Mouse (Mus musculus): ENCODE measurements around the gene Atp7b. TPM values are rescaled to one million over a fixed set of nuclear protein-coding genes. Genes with fewer than 3 reads are reported as not detected.

The Atp7b gene
- polyA plus RNA-seq, 1 experiment from 2014 or later = 5.9 TPM

- TF ChIP-seq CTCF (IDR thresholded peaks at IDR 0.05; ENCODE audit: low read depth) = peak; percentile 86
- TF ChIP-seq EP300 (optimal IDR thresholded peaks at IDR 0.05) = no peak
- 21% methylated on average over 6 of the region's 6 CpGs for WGBS
- peak; percentile 80 for ATAC-seq (ENCODE audit: low FRiP score, low TSS enrichment)
Measured at GRCm38 (mm10) chr8:21992184-21992583, 67.9 kb downstream of the Atp7b start.

GRCm38 (mm10) chr8:21981664-21982337 lies 78.3 kb downstream of the Atp7b start:
- Histone ChIP-seq H3K9ac (ENCODE audit: low read length) (no peak overlapping the region), H3K27me3 (ENCODE audit: control insufficient read depth, insufficient read depth, low read length) (no peaks in the 10 kb centered on the region), H3K4me3 (ENCODE audit: low read depth, low read length) (no peak overlapping the region), H3K4me1 (replicated peaks; ENCODE audit: control insufficient read depth, insufficient read depth) (no peaks in the 10 kb centered on the region), H3K36me3 (ENCODE audit: control insufficient read depth, insufficient read depth, low read length) (no peaks in the 10 kb centered on the region), H3K4me2 (replicated peaks; ENCODE audit: low read depth) (no peak overlapping the region), H3K27ac (replicated peaks) (no peak overlapping the region), H3K9me3 (ENCODE audit: control insufficient read depth, low read length) (no peaks in the 10 kb centered on the region)
- ATAC-seq (ENCODE audit: low FRiP score, low TSS enrichment) (no peak), DNase-seq (ENCODE audit: low spot score) (no peak)
- peak; percentile 54 for TF ChIP-seq CTCF (IDR thresholded peaks at IDR 0.05; ENCODE audit: low read depth)
- no peak for TF ChIP-seq EP300 (optimal IDR thresholded peaks at IDR 0.05)
- WGBS = 63% methylated on average over 8 of the region's 8 CpGs

More at GRCm38 (mm10) chr8:21992184-21992583, 67.9 kb downstream of the Atp7b start:
- no peaks in the 10 kb centered on the region for H3K27me3 ChIP-seq (ENCODE audit: control insufficient read depth, insufficient read depth, low read length)
- H3K27ac ChIP-seq (replicated peaks) = no peak overlapping the region
- H3K4me1 ChIP-seq (replicated peaks; ENCODE audit: control insufficient read depth, insufficient read depth) = no peaks in the 10 kb centered on the region
- no peak overlapping the region for H3K9ac ChIP-seq (ENCODE audit: low read length)
- no peak overlapping the region for H3K4me2 ChIP-seq (replicated peaks; ENCODE audit: low read depth)
- no peaks in the 10 kb centered on the region for H3K9me3 ChIP-seq (ENCODE audit: control insufficient read depth, low read length)
- no peaks in the 10 kb centered on the region for H3K36me3 ChIP-seq (ENCODE audit: control insufficient read depth, insufficient read depth, low read length)
- peak; percentile 34 for DNase-seq (ENCODE audit: low spot score)
- H3K4me3 ChIP-seq (ENCODE audit: low read depth, low read length) = no peak overlapping the region

GRCm38 (mm10) chr8:21978193-21978592 lies 81.9 kb downstream of the Atp7b start:
- TF ChIP-seq EP300 (optimal IDR thresholded peaks at IDR 0.05) (no peak), CTCF (IDR thresholded peaks at IDR 0.05; ENCODE audit: low read depth) (no peak)
- Histone ChIP-seq H3K36me3 (ENCODE audit: control insufficient read depth, insufficient read depth, low read length) (no peaks in the 10 kb centered on the region), H3K4me2 (replicated peaks; ENCODE audit: low read depth) (no peak overlapping the region), H3K27ac (replicated peaks) (no peak overlapping the region), H3K9me3 (ENCODE audit: control insufficient read depth, low read length) (no peaks in the 10 kb centered on the region), H3K4me3 (ENCODE audit: low read depth, low read length) (no peak overlapping the region), H3K27me3 (ENCODE audit: control insufficient read depth, insufficient read depth, low read length) (no peaks in the 10 kb centered on the region), H3K4me1 (replicated peaks; ENCODE audit: control insufficient read depth, insufficient read depth) (no peaks in the 10 kb centered on the region), H3K9ac (ENCODE audit: low read length) (no peak overlapping the region)
- 57% methylated on average over 4 of the region's 4 CpGs for WGBS
- ATAC-seq (ENCODE audit: low FRiP score, low TSS enrichment) (no peak), DNase-seq (ENCODE audit: low spot score) (no peak)

- Histone ChIP-seq H3K4me3 (ENCODE audit: low read depth, low read length) (no peak within 1 kb of the TSS), H3K27me3 (ENCODE audit: control insufficient read depth, insufficient read depth, low read length) (no peaks in the 10 kb centered on the region), H3K4me2 (replicated peaks; ENCODE audit: low read depth) (no peak within 1 kb of the TSS), H3K9ac (ENCODE audit: low read length) (no peak within 1 kb of the TSS), H3K9me3 (ENCODE audit: control insufficient read depth, low read length) (no peaks in the 10 kb centered on the region), H3K36me3 (ENCODE audit: control insufficient read depth, insufficient read depth, low read length) (no peaks in the 10 kb centered on the region), H3K27ac (replicated peaks) (no peak within 1 kb of the TSS), H3K4me1 (replicated peaks; ENCODE audit: control insufficient read depth, insufficient read depth) (no peaks in the 10 kb centered on the region)
- WGBS = 65% methylated on average over 3 of the region's 3 CpGs
- TF ChIP-seq EP300 (optimal IDR thresholded peaks at IDR 0.05) (no peak), CTCF (IDR thresholded peaks at IDR 0.05; ENCODE audit: low read depth) (no peak)
- no peak for ATAC-seq (ENCODE audit: low FRiP score, low TSS enrichment)
- DNase-seq (ENCODE audit: low spot score) = no peak
Measured at GRCm38 (mm10) chr8:21969475-21969874, 90.6 kb downstream of the Atp7b start, which contains the start of gene Ccdc70. Ccdc70 (plus strand) TSS chr8:21969775.

DNA sequence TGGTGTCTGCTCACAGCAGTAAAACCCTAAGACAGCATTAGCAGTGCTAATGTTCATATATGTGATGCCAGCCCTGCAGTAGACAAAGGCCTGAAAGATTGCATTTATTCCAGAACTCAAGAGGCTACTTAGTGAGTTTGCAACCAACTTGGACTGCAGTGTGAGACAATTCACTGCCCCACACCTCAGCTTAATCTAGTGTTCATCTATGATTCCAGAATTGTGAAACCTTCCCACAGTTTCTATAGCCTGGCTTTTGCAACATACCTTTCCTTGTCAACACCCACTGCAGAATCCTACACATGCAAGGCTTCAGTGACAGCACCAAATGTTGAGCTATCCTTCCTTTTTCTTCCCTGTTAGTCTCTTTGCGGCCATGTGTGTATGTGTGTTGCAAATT lies 93.5 kb downstream of the Atp7b start:
- Histone ChIP-seq H3K27ac (replicated peaks) (no peak overlapping the region), H3K36me3 (ENCODE audit: control insufficient read depth, insufficient read depth, low read length) (no peaks in the 10 kb centered on the region), H3K4me3 (ENCODE audit: low read depth, low read length) (no peak overlapping the region), H3K27me3 (ENCODE audit: control insufficient read depth, insufficient read depth, low read length) (no peaks in the 10 kb centered on the region), H3K4me2 (replicated peaks; ENCODE audit: low read depth) (no peak overlapping the region), H3K4me1 (replicated peaks; ENCODE audit: control insufficient read depth, insufficient read depth) (no peaks in the 10 kb centered on the region), H3K9ac (ENCODE audit: low read length) (no peak overlapping the region), H3K9me3 (ENCODE audit: control insufficient read depth, low read length) (no peaks in the 10 kb centered on the region)
- TF ChIP-seq CTCF (IDR thresholded peaks at IDR 0.05; ENCODE audit: low read depth) = no peak
- TF ChIP-seq EP300 (optimal IDR thresholded peaks at IDR 0.05) = no peak
- WGBS = 78% methylated on average over 1 of the region's 1 CpGs
- no peak for DNase-seq (ENCODE audit: low spot score)
- no peak for ATAC-seq (ENCODE audit: low FRiP score, low TSS enrichment)

DNA sequence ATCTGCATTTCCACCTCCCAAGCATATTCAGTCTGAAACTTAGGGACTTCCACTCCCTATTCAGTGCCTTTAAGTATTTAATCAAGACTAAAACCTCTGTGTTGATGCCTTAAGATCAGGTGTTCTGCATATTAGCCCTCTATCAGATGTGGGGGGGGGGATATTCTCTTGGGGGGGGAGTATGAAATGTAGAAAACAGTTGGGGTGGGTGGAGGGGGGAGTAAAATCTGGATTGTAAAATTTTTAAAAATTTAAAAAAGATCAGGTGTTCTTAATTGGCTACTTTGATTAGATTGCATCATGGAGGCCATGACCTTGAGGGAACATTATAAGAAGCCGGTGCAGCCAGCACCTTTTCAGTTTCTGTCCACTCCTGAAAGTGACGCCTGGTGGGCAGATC lies 101.7 kb downstream of the Atp7b start, which contains the start of gene Fam90a1a:
Gene Fam90a1a (plus strand): TSS at position 301 of the 400 bp plus-strand sequence.
- Histone ChIP-seq H3K9ac (ENCODE audit: low read length) (no peak within 1 kb of the TSS), H3K36me3 (ENCODE audit: control insufficient read depth, insufficient read depth, low read length) (no peaks in the 10 kb centered on the region)

More for the DNA sequence above, 101.7 kb downstream of the Atp7b start, which contains the start of gene Fam90a1a:
- Histone ChIP-seq H3K9me3 (ENCODE audit: control insufficient read depth, low read length) (no peaks in the 10 kb centered on the region), H3K27me3 (ENCODE audit: control insufficient read depth, insufficient read depth, low read length) (no peaks in the 10 kb centered on the region), H3K4me1 (replicated peaks; ENCODE audit: control insufficient read depth, insufficient read depth) (no peaks in the 10 kb centered on the region), H3K4me2 (replicated peaks; ENCODE audit: low read depth) (no peak within 1 kb of the TSS), H3K27ac (replicated peaks) (no peak within 1 kb of the TSS), H3K4me3 (ENCODE audit: low read depth, low read length) (no peak within 1 kb of the TSS)
- DNase-seq (ENCODE audit: low spot score) = no peak
- no peak for ATAC-seq (ENCODE audit: low FRiP score, low TSS enrichment)
- 87% methylated on average over 2 of the region's 2 CpGs for WGBS
- no peak for TF ChIP-seq CTCF (IDR thresholded peaks at IDR 0.05; ENCODE audit: low read depth)
- no peak for TF ChIP-seq EP300 (optimal IDR thresholded peaks at IDR 0.05)
